Mouse (Mus musculus) megakaryocyte, embryonic 14.5 days (primary cell): ENCODE measurements at regions not wholly inside any gene's neighbourhood (a gene's known extent, or its start where the extent isn't known, plus 50 kb on each side); places are given as distances from the start of the nearest gene placed in this dataset.

ENCODE experiments used
- H3K27me3 ChIP-seq: replicated peaks from 2 replicates; pipeline ENCODE3; 2012; ENCODE audit warnings: inconsistent platforms
- H3K36me3 ChIP-seq: replicated peaks from 2 replicates; pipeline ENCODE3; 2012; ENCODE audit warnings: low read length, inconsistent platforms, mixed read lengths
- H3K4me1 ChIP-seq: 2 replicates; pipeline ENCODE4 v1.6.1; 2012; ENCODE audit warnings: inconsistent platforms
- H3K4me3 ChIP-seq: replicated peaks from 2 replicates; pipeline ENCODE3; 2012; ENCODE audit warnings: moderate library complexity, mild to moderate bottlenecking, inconsistent platforms
- H3K9me3 ChIP-seq: 2 replicates; pipeline ENCODE4 v1.6.1; 2012; ENCODE audit warnings: inconsistent platforms
- FLI1 ChIP-seq: IDR thresholded peaks from 2 replicates; pipeline ENCODE4 v1.6.1; 2012; ENCODE audit warnings: low read length, inconsistent platforms, mixed read lengths
- GATA1 ChIP-seq: IDR thresholded peaks from 3 replicates; pipeline ENCODE4 v1.6.1; 2012; ENCODE audit warnings: mixed read lengths, low read length, inconsistent platforms, borderline replicate concordance

DNA sequence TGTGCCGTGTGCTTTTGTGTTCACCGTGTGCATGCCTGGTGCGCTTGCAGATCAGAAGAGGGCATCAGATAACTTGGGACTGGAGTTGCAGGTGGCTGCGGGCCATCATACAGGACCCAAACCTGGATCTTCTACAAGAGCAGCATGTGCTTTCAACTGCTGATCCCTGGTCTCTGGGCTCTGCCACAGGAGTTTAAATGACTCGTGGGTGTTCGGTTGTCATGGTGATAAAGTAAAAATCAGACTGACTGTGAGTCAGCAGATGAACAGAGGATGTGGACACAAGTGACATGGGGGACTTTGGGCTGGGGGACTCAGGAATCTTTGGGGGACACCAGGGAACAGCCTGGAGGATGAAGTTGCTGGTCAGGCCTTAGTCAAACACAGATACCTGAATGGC lies 274.4 kb downstream of the Ajap1 start:
- no peaks in the 10 kb centered on the region for H3K27me3 ChIP-seq
- H3K9me3 ChIP-seq = peaks cover 72% of the 10 kb centered on the region
- no peaks in the 10 kb centered on the region for H3K4me1 ChIP-seq
- H3K4me3 ChIP-seq = no peak overlapping the region
- H3K36me3 ChIP-seq = no peaks in the 10 kb centered on the region
- TF ChIP-seq FLI1 = no peak
- no peak for TF ChIP-seq GATA1

DNA sequence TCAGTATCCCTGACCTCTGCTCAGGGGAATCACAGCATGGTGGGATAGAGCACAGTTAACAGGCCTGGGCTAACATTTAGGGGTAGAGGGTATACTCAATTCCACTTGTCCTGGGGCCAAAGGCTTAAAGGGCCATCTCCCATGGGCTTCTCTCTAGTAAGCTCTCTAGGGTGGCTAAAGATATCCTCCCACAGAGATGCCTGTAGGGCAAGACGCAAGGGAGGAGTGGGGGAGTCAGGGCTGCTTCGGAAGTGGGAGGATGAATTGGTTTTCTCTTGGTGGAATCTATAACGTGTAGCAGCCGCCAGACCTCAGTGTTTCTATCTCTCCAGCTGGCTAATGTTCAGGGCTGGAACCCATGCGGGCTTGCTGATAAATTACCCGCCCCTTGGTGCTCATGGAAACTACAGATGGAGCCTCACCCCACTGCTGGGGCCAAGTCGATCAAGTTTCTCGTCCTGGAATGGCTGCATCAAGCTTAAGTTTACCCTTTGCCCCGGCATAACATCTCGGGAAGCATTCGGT lies 275.0 kb downstream of the Ajap1 start:
- Histone ChIP-seq H3K4me3 (no peak overlapping the region), H3K36me3 (no peaks in the 10 kb centered on the region), H3K27me3 (no peaks in the 10 kb centered on the region), H3K4me1 (no peaks in the 10 kb centered on the region), H3K9me3 (peaks cover 78% of the 10 kb centered on the region)
- TF ChIP-seq FLI1 = no peak
- no peak for TF ChIP-seq GATA1

DNA sequence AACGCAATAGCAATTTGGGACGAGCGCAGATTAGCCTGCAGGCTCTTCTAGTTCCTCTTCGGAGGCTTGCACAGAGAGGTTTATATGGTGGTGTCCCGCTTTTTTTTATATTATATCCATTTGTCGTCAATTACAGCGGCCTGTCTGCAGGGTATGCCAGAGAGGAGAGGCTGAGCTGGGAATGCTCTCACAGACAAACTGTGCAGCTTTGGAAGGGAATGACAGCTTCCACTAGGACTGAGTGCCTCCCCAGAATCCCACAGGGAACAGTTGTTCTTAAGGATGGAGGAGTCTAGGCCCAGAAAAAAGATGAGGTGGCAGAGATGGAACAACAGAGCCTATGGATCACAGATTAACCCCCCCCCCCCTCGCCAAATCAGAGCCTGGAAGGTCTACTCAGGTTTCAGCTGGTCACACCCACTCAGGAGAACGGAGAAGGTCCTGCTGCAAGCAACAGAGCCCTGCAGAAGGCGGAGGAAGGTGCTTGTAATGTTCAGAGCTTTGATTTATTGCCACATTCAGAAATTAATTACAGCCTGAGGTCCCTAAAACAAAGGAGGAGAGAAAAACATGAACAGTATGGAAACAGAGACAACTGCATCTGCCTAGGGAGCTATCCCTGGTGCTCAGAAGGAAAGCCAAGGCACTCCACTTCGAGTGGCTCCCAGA lies 275.7 kb downstream of the Ajap1 start:
- peaks cover 82% of the 10 kb centered on the region for H3K9me3 ChIP-seq
- H3K27me3 ChIP-seq = no peaks in the 10 kb centered on the region
- TF ChIP-seq GATA1 = no peak
- TF ChIP-seq FLI1 = no peak
- H3K36me3 ChIP-seq = no peaks in the 10 kb centered on the region
- no peaks in the 10 kb centered on the region for H3K4me1 ChIP-seq
- no peak overlapping the region for H3K4me3 ChIP-seq

DNA sequence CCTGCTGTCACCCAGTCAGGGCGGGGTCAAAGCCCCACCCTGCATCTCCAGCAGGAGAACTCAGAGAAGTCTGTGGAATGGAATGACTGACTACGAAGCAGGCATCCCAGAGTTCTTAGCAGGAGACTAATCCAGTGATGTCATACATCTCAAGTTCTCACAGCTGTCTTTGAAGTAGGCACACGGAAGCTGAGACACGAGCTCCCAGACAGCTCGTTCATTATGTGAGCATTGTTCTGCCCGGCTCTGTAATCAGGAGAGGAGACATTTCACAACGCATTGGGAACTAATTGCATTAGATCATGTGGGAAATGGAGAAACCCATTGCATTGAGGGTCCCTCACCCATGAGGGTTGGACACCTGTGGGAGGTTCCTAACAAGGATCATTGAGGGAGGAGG lies 277.8 kb downstream of the Ajap1 start:
- Histone ChIP-seq H3K4me3 (peak overlapping the region; percentile 33), H3K27me3 (no peaks in the 10 kb centered on the region), H3K4me1 (no peaks in the 10 kb centered on the region), H3K9me3 (peaks cover 83% of the 10 kb centered on the region), H3K36me3 (no peaks in the 10 kb centered on the region)
- TF ChIP-seq GATA1 = no peak
- no peak for TF ChIP-seq FLI1

DNA sequence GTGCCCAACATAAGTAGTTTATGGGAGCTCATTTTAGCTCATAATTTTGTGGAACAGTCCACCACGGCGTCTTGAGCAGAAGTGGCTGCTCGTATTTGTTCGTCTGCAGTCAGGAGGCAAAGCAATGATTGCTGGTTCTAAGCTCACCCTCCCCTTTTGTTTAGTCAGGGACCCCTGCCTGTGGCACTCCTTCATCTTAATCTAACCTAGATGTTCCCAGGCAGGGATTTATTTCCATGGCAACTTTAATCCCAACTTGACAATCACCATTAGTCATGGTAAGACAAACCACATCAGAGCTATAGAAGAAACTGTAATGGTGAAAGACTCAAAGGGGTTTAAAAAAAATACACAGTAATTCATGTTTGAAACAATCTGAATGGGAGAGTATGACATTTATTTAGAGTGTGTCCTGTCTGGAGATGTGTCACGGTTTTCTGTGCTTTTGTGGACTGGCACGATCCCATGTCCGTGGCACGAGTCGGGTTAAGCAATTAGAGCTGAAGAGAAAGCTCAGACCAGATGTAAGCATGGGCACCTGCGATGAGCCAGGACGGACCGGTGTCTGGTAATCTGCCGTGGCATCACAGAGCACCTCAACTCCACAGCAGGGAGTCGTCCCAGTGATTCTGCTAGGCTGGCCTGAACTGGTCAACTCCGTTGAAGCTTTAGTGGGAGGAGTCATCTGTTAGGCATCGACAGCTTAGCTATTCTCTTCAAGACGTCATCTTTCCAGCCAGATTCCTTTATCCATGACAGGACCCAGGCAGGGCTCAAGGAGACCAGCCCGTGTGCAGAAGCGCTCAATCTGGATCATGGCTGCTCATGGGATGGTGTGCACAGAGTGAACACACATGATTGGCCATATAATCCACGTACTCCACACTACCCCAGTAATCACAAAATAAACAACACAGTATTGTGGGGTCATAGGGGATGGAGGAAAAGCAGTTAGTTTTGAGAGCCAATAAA lies 281.5 kb downstream of the Ajap1 start:
- H3K4me1 ChIP-seq = no peaks in the 10 kb centered on the region
- no peaks in the 10 kb centered on the region for H3K27me3 ChIP-seq
- H3K9me3 ChIP-seq = peaks cover 73% of the 10 kb centered on the region
- TF ChIP-seq GATA1 = no peak
- no peak for TF ChIP-seq FLI1
- H3K4me3 ChIP-seq = peak overlapping the region; percentile 24
- H3K36me3 ChIP-seq = no peaks in the 10 kb centered on the region

DNA sequence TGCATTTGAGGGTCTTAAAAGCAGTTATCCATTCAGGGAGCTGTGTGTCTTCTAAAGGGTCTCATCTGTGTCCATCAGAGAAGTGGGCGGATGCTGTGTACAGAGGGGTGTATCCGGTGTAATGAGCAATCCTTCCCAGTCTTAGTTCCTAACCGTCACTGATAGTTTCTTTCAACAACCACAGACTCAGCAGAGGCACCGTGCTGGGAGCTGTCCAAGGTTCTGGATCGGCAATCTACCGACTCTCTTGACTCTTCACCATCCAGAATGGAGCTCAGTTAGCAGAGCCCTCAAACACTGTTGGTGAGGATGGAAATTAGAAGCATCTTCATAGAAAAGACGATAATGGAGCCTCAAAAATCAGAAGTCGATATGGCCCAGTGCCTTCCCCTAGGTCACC lies 293.1 kb downstream of the Ajap1 start:
- no peak for TF ChIP-seq GATA1
- no peak for TF ChIP-seq FLI1
- no peak overlapping the region for H3K4me3 ChIP-seq
- H3K36me3 ChIP-seq = no peaks in the 10 kb centered on the region
- peaks cover 88% of the 10 kb centered on the region for H3K9me3 ChIP-seq
- H3K27me3 ChIP-seq = no peaks in the 10 kb centered on the region
- H3K4me1 ChIP-seq = no peaks in the 10 kb centered on the region

DNA sequence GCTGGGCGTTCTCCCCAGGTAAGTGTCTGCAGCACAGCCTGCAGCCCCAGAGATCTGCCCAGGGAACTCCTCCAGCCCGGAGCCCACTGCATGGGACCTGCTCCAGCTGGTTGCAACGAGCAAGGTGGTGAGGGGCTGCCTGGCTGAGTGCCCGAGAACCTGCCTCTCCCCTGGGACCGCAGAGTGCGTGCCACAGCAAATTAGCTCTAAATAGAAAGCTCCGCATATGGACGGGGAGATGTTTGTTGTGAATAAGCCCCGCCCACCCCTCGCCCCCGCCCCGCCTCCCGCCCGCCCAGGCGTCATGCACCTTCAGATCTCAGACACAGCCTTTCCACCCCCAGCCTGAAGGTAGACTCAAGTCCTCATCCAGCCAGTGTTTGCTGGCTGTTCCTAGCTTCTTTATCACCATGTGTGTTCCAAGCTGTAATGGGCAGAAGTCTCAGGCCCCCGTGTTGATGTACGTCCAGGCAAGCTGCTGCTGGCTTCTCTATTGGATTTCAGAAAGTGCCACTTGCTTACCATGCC lies 294.0 kb downstream of the Ajap1 start:
- no peaks in the 10 kb centered on the region for H3K36me3 ChIP-seq
- H3K27me3 ChIP-seq = no peaks in the 10 kb centered on the region
- H3K4me3 ChIP-seq = no peak overlapping the region
- TF ChIP-seq GATA1 (no peak), FLI1 (no peak)
- H3K9me3 ChIP-seq = peaks cover 84% of the 10 kb centered on the region
- H3K4me1 ChIP-seq = no peaks in the 10 kb centered on the region

DNA sequence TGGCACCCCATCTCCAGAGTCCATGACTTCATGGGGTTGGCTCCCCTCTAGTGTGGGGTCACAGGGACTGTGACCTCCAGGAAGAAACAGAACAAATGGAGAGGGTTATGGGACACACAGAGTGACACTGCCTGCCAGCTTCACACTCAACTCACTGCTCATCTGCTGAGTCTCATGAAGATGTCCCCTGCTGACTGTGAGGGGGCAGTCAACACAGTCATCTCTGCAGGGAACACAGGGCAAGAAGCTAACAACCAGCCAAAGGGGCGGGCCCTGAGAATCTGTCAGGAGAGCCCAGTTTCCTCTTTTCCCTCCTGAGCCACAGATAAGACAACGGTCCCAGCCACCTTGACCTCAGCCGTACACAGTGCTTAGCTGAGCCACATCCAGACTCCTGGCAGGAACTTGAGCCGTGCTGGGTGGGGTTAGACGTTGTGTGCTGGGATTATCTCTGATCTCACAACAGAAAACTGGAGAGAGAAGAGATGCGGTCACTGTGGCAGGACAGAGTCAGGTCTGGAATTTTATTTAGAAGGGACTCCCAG lies 294.6 kb downstream of the Ajap1 start:
- no peak overlapping the region for H3K4me3 ChIP-seq
- no peaks in the 10 kb centered on the region for H3K4me1 ChIP-seq
- H3K36me3 ChIP-seq = no peaks in the 10 kb centered on the region
- TF ChIP-seq FLI1 = no peak
- TF ChIP-seq GATA1 = no peak
- no peaks in the 10 kb centered on the region for H3K27me3 ChIP-seq
- peaks cover 84% of the 10 kb centered on the region for H3K9me3 ChIP-seq

DNA sequence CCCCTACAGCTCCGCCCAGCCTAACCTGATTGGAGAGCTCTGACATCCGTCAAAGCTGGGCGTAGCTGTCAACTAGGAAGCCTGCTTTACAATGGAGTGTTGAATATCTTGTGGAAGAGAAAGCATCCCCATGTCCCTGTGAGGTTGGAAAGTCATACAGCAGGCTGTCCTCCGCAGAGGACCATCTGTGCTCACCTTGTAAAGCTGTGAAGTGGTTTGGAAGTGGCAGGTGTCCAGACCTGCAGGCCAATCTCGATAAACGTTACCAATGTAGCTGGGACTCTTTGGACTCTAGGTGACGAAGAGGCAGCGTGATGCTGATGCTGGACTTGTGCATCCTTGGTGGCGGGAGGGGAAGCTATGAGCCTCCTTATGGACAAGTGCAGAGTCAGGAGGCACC lies 305.1 kb downstream of the Ajap1 start:
- TF ChIP-seq FLI1 = no peak
- no peak for TF ChIP-seq GATA1
- Histone ChIP-seq H3K9me3 (peaks cover 89% of the 10 kb centered on the region), H3K36me3 (no peaks in the 10 kb centered on the region), H3K27me3 (no peaks in the 10 kb centered on the region), H3K4me1 (no peaks in the 10 kb centered on the region), H3K4me3 (peak overlapping the region; percentile 7)

DNA sequence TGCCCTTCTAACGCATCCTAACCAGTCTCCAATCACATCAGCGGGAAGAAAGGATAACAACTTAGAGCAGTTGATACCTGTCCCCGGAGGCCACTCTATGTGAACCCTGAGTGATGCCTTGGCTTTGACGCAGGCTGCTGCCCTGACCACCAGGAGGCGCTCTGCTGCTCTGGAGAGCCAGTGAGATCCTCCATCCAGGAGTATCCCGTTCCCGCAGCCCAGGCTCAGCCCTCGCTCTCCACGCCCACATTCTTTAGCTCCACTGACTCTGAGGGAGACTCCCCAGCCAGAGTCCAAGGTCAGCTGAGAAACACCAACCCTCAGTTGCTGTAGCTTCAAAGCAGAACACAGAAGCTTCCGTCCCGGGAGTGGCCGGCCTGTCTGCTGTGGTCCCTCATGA lies 307.0 kb downstream of the Ajap1 start:
- Histone ChIP-seq H3K9me3 (peaks cover 89% of the 10 kb centered on the region), H3K27me3 (no peaks in the 10 kb centered on the region), H3K4me1 (no peaks in the 10 kb centered on the region), H3K4me3 (peak overlapping the region; percentile 23), H3K36me3 (no peaks in the 10 kb centered on the region)
- TF ChIP-seq FLI1 (no peak), GATA1 (no peak)
